Mouse (Mus musculus) spleen, postnatal 4 days (tissue): Measurements from ENCODE around the gene Efna1.
A peak's percentile ranks its signal among the peaks of the same experiment; 100 is the strongest.

Experiments
- DNase-seq, 2 experiments: peaks; one replicate each; pipeline ENCODE4 v3.0.0; 2022; ENCODE audit warnings: low spot score in 2 of 2

The Efna1 gene

GRCm38 (mm10) chr3:89280606-89281511, at the start of gene Efna1:
TSS of gene Efna1 (minus strand) at chr3:89281142.
- DNase-seq: no peak

- DNase-seq: no peak
Observed at GRCm38 (mm10) chr3:89330346-89330745, 49.4 kb upstream of the Efna1 start.

GRCm38 (mm10) chr3:89328623-89329022, 47.7 kb upstream of the Efna1 start:
- DNase-seq: no peak

- no peak for DNase-seq
Observed at GRCm38 (mm10) chr3:89327371-89327870, 46.5 kb upstream of the Efna1 start.

- no peak for DNase-seq
Observed at GRCm38 (mm10) chr3:89325882-89326281, 44.9 kb upstream of the Efna1 start.

- DNase-seq: peak; percentile 46 to 68
Observed at GRCm38 (mm10) chr3:89322514-89323165, 41.7 kb upstream of the Efna1 start, which contains the start of gene Efna3. TSS of gene Efna3 (minus strand) at chr3:89322965.

- no peak for DNase-seq
Observed at GRCm38 (mm10) chr3:89322131-89322500, 41.2 kb upstream of the Efna1 start.

- DNase-seq: peak in 1 of 2 experiments; percentile 69
Observed at GRCm38 (mm10) chr3:89321183-89322130, 40.5 kb upstream of the Efna1 start.

GRCm38 (mm10) chr3:89320581-89321182, 39.7 kb upstream of the Efna1 start:
- peak in 1 of 2 experiments; percentile 64 for DNase-seq

- DNase-seq: peak in 1 of 2 experiments; percentile 64
Observed at GRCm38 (mm10) chr3:89319591-89320350, 38.8 kb upstream of the Efna1 start.

- DNase-seq: no peak
Observed at GRCm38 (mm10) chr3:89318971-89319590, 38.1 kb upstream of the Efna1 start.

- DNase-seq: no peak
Observed at GRCm38 (mm10) chr3:89318316-89318715, 37.4 kb upstream of the Efna1 start.

- no peak for DNase-seq
Observed at GRCm38 (mm10) chr3:89317246-89317645, 36.3 kb upstream of the Efna1 start.

- peak; percentile 67 to 83 for DNase-seq
Observed at GRCm38 (mm10) chr3:89316833-89317232, 35.9 kb upstream of the Efna1 start.

- no peak for DNase-seq
Observed at GRCm38 (mm10) chr3:89315930-89316831, 35.2 kb upstream of the Efna1 start.

GRCm38 (mm10) chr3:89315195-89315929, 34.4 kb upstream of the Efna1 start:
- peak; percentile 68 to 90 for DNase-seq

- no peak for DNase-seq
Observed at GRCm38 (mm10) chr3:89314791-89315190, 33.8 kb upstream of the Efna1 start.

GRCm38 (mm10) chr3:89314340-89314739, 33.4 kb upstream of the Efna1 start:
- DNase-seq: no peak
